Mouse (Mus musculus): ENCODE results near the gene Lin7b.

DNA sequence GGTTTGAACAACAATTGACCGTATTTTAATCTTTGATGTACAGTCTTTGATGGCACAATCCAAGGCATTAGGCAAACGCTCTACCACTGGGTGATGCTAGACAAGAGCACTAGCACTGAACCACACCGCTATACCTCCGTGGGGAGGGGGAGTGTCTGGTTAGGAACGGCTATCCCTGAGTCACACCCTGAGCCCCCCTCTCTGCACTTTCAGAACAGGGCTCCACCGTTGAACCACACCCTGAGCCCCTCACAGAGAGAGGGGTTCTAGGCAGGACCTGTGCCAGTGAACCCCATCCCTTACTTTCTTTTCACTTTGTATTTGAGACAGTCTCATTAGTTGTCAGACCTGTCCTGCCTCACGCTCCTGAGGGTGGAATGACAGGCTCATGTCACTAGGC is 38.0 kb upstream of the Lin7b start:
- TF ChIP-seq CTCF (IDR thresholded peaks at IDR 0.05; ENCODE audit: insufficient read depth, low read length) (no peak), POLR2A (IDR thresholded peaks at IDR 0.05; ENCODE audit: borderline replicate concordance, extremely low read depth, low read depth, low read length) (no peak)

Measured in lung, adult 2 months (tissue).